9 mouse cellular contexts compared by ENCODE assay signal in genomic region chr11:106997976-106998375, GRCm38 (mm10). TPM values are rescaled to one million over a fixed set of nuclear protein-coding genes. Genes with fewer than 3 reads are reported as not detected.
DNase-seq lines count a peak whose midpoint lies in the region; ATAC-seq and TF ChIP-seq lines count a peak whose summit lies in the region.
"Had no signal": no experiment of that assay in that cellular context is flagged by ENCODE, and none has a peak within 500 bp of the region (broad histone marks: within the 10 kb centered on the region; RNA-seq: fewer than 3 reads in every experiment).

No protein-coding gene starts in this region.

- TF ChIP-seq CTCF in hindbrain, postnatal 0 days (IDR thresholded peaks at IDR 0.05; ENCODE audit: low read depth), result no peak

- H3K4me1 ChIP-seq in kidney, embryonic 16.5 days (ENCODE audit: insufficient read depth, low read length), result peaks cover 14% of the 10 kb centered on the region
- H3K4me1 ChIP-seq in brown adipose tissue, adult 24 weeks (ENCODE audit: control insufficient read depth, insufficient read depth, insufficient read length, low read length), result no peaks in the 10 kb centered on the region
- no peaks in the 10 kb centered on the region for H3K4me1 ChIP-seq in hindbrain, postnatal 0 days (ENCODE audit: insufficient read depth, low read length)
- peaks cover 11% of the 10 kb centered on the region; the same call in 1 of the 2 replicates for H3K4me1 ChIP-seq in midbrain, embryonic 15.5 days

- no peaks in the 10 kb centered on the region for H3K9me3 ChIP-seq in kidney, embryonic 16.5 days (ENCODE audit: low read length)
- H3K9me3 ChIP-seq in hindbrain, postnatal 0 days (ENCODE audit: low read length), result no peaks in the 10 kb centered on the region
- no peaks in the 10 kb centered on the region for H3K9me3 ChIP-seq in midbrain, embryonic 15.5 days

- peak overlapping the region; percentile 99 for H3K4me3 ChIP-seq in kidney, embryonic 16.5 days (ENCODE audit: low read length)
- peak overlapping the region; percentile 89; the same call in 1 of the 2 replicates for H3K4me3 ChIP-seq in brown adipose tissue, adult 24 weeks (ENCODE audit: insufficient read depth, low read depth, low read length)
- peak overlapping the region; percentile 91 for H3K4me3 ChIP-seq in hindbrain, postnatal 0 days (ENCODE audit: low read length)
- H3K4me3 ChIP-seq in midbrain, embryonic 15.5 days, result peak overlapping the region; percentile 99

- H3K27ac ChIP-seq in kidney, embryonic 16.5 days (ENCODE audit: low read length), result no peak overlapping the region
- H3K27ac ChIP-seq in brown adipose tissue, adult 24 weeks (replicated peaks; ENCODE audit: low read depth, low read length), result no peak overlapping the region
- H3K27ac ChIP-seq in hindbrain, postnatal 0 days, result peak overlapping the region; percentile 84; the same call in 1 of the 2 replicates
- peak overlapping the region; percentile 83; the same call in 1 of the 2 replicates for H3K27ac ChIP-seq in midbrain, embryonic 15.5 days

- no peak for ATAC-seq in kidney, embryonic 16.5 days (ENCODE audit: low FRiP score, low TSS enrichment)
- ATAC-seq in hindbrain, postnatal 0 days, result no peak
- ATAC-seq in midbrain, embryonic 15.5 days (replicated peaks), result no peak
- no peak for ATAC-seq in megakaryocyte progenitor cell, adult 5-6 weeks (replicated peaks; ENCODE audit: poor library complexity)

- peak overlapping the region; percentile 71 for H3K4me2 ChIP-seq in kidney, embryonic 16.5 days (replicated peaks; ENCODE audit: low read depth, low read length)
- H3K4me2 ChIP-seq in hindbrain, postnatal 0 days (ENCODE audit: low read depth, low read length), result peak overlapping the region; percentile 57
- H3K4me2 ChIP-seq in midbrain, embryonic 15.5 days, result peak overlapping the region; percentile 74

- DNase-seq in kidney, postnatal 25 days, result no peak
- DNase-seq in hindbrain, postnatal 0 days (ENCODE audit: low spot score), result no peak
- DNase-seq in Muller cell, postnatal 12 days (ENCODE audit: inconsistent ontology term), result no peak
- no peak for DNase-seq in layer of hippocampus, adult 18-20 months (ENCODE audit: low spot score in 2 of 2)

- WGBS in kidney, embryonic 16.5 days, result 15% methylated on average over 5 of the region's 5 CpGs
- WGBS in hindbrain, postnatal 0 days, result 10% methylated on average over 5 of the region's 5 CpGs
- 14% methylated on average over 5 of the region's 5 CpGs for WGBS in midbrain, embryonic 15.5 days

- no peaks in the 10 kb centered on the region for H3K27me3 ChIP-seq in kidney, embryonic 16.5 days (ENCODE audit: insufficient read depth, low read length)
- H3K27me3 ChIP-seq in hindbrain, postnatal 0 days (ENCODE audit: insufficient read depth, low read length), result no peaks in the 10 kb centered on the region
- H3K27me3 ChIP-seq in midbrain, embryonic 15.5 days (replicated peaks), result no peaks in the 10 kb centered on the region

- peak overlapping the region; percentile 93 for H3K9ac ChIP-seq in kidney, embryonic 16.5 days (replicated peaks; ENCODE audit: low read length)
- peak overlapping the region; percentile 73; the same call in 1 of the 2 replicates for H3K9ac ChIP-seq in hindbrain, postnatal 0 days (replicated peaks; ENCODE audit: low read length)
- H3K9ac ChIP-seq in midbrain, embryonic 15.5 days, result peak overlapping the region; percentile 64

- H3K36me3 ChIP-seq in kidney, embryonic 16.5 days (ENCODE audit: insufficient read depth, low read length), result peaks cover 29% of the 10 kb centered on the region
- H3K36me3 ChIP-seq in hindbrain, postnatal 0 days (ENCODE audit: insufficient read depth, low read length), result peaks cover 20% of the 10 kb centered on the region; the same call in 1 of the 2 replicates
- H3K36me3 ChIP-seq in midbrain, embryonic 15.5 days (replicated peaks), result 0 out of 2 replicates have a peak, but pooled peaks cover 15% of the 10 kb centered on the region

RNA-seq across cellular contexts. Expression of gene Kpna2, which starts 1.4 kb away (rescaled TPM):
- polyA plus RNA-seq in kidney, embryonic 16.5 days (2015; fragmentation: Nextera tagmentation; extraction: Ambion mirVana), result 353 and 411 TPM in 2 replicates
- polyA plus RNA-seq in brown adipose tissue, adult 24 weeks (2012; ENCODE audit: insufficient read depth, insufficient read length, missing spikeins), result 11.1 and 13.8 TPM in 2 replicates
- total RNA-seq in hindbrain, postnatal 0 days (2014; rRNA removed), result 85.8 and 94.4 TPM in 2 replicates
- polyA plus RNA-seq in hindbrain, postnatal 0 days (2015; fragmentation: Nextera tagmentation; extraction: Ambion mirVana), result 106 and 111 TPM in 2 replicates
- polyA plus RNA-seq in midbrain, embryonic 15.5 days (2015; fragmentation: Nextera tagmentation; extraction: Ambion mirVana), result 154 and 163 TPM in 2 replicates
- 10 to 100 TPM; 23.3 to 23.9 TPM for total RNA-seq in layer of hippocampus, adult 18-20 months (2021)
- 322 and 354 TPM in 2 replicates for total RNA-seq in megakaryocyte progenitor cell, adult 5-6 weeks (2015)
- 249 and 283 TPM in 2 replicates for total RNA-seq in megakaryocyte progenitor cell, adult 5-6 weeks (2017)

RNA-seq across cellular contexts. Expression of gene 1810010H24Rik, which starts 27.5 kb away (rescaled TPM):
- polyA plus RNA-seq in kidney, embryonic 16.5 days (2015; fragmentation: Nextera tagmentation; extraction: Ambion mirVana), result 1.4 and 1.8 TPM in 2 replicates
- 2.5 and 2.8 TPM in 2 replicates for polyA plus RNA-seq in brown adipose tissue, adult 24 weeks (2012; ENCODE audit: insufficient read depth, insufficient read length, missing spikeins)
- total RNA-seq in hindbrain, postnatal 0 days (2014; rRNA removed), result 6.8 and 9.7 TPM in 2 replicates
- polyA plus RNA-seq in hindbrain, postnatal 0 days (2015; fragmentation: Nextera tagmentation; extraction: Ambion mirVana), result 10.6 and 12.0 TPM in 2 replicates
- polyA plus RNA-seq in midbrain, embryonic 15.5 days (2015; fragmentation: Nextera tagmentation; extraction: Ambion mirVana), result 6.9 and 7.3 TPM in 2 replicates
- 1 to 10 TPM; 2.6 to 3.3 TPM for total RNA-seq in layer of hippocampus, adult 18-20 months (2021)
- total RNA-seq in megakaryocyte progenitor cell, adult 5-6 weeks (2015), result not detected in 2 replicates
- not detected in 2 replicates for total RNA-seq in megakaryocyte progenitor cell, adult 5-6 weeks (2017)
- total RNA-seq: hematopoietic stem cell, adult 5-6 weeks had no signal

Comparison
In these comparisons a context has a peak if more than half of its experiments do, and no peak if none do; other contexts are left out.
1. H3K27ac ChIP-seq: peak in hindbrain, postnatal 0 days (single experiment) and midbrain, embryonic 15.5 days (single experiment); none in kidney, embryonic 16.5 days (single experiment) and brown adipose tissue, adult 24 weeks (single experiment).
2. Peak in every context shown above with its lines, with median percentiles within 50 percentile points of each other: H3K4me2 ChIP-seq, H3K4me3 ChIP-seq and H3K9ac ChIP-seq.